Mouse (Mus musculus) liver, embryonic 14.5 days (tissue): Measurements from ENCODE around the gene Nobox.

ENCODE experiments used
- CTCF ChIP-seq: IDR thresholded peaks from 2 replicates; pipeline ENCODE4 v1.5.1; 2016; ENCODE audit warnings: antibody characterized with exemption, low read depth, control low read depth
- EP300 ChIP-seq: IDR thresholded peaks from 2 replicates; pipeline ENCODE4 v1.6.1; 2016; ENCODE audit warnings: antibody characterized with exemption, low read depth

DNA sequence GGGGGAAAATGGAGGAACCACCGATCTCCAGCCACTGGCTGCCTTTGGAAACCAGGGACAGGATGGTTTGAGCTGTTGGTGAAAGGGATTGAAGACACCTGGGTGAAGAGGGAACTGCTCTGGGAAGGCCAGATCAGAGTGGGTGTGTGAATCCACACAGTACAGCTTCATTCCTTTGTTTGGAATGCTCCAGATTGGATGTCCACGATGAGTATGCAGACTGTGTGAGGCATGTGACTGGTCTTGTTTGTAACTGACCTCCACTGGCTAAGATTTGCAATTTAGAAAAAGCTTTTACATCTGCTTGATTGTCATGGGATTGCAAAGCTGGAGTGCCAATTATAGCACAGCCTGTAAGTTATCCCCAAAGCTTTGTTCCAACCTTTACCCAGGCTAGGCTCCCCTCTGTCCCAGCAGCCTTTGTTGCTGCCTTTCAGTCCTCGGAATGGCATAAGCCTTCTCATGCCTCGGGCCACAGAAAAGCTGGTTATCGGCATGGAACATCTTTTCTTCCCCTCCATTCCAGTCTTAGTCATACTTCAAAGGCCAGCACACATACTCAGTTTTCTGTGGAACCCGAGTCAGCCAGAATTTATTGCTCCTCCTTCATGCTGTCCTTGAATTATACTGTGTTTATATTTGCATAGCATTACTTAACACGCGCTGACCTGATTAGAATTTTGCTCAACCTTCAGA is 3.8 kb upstream of the Nobox start:
- TF ChIP-seq CTCF (no peak), EP300 (no peak)
